Mouse (Mus musculus): ENCODE data around the gene Ankrd24.
"Not testable (repeated sequence)": the region's sequence is repeated elsewhere in the genome, so short reads cannot be mapped to it uniquely, and the experiment has no call there.

The Ankrd24 gene

GRCm38 (mm10) chr10:81605666-81605973 lies 22.7 kb upstream of the Ankrd24 start:
- no peak for DNase-seq (ENCODE audit: low read depth)

- DNase-seq (ENCODE audit: low read depth): peak; percentile 97
These were observed 22.2 kb upstream of the Ankrd24 start, which contains the start of gene BC025920 for GRCm38 (mm10) chr10:81605974-81606751. Gene BC025920, plus strand, starts transcription at chr10:81606270.

GRCm38 (mm10) chr10:81608308-81608707 lies 20.0 kb upstream of the Ankrd24 start:
- no peak for DNase-seq (ENCODE audit: low read depth)

- peak; percentile 27 for DNase-seq (ENCODE audit: low read depth)
These were observed 15.6 kb upstream of the Ankrd24 start for GRCm38 (mm10) chr10:81612779-81613178.

- DNase-seq (ENCODE audit: low read depth): no peak
These were observed 12.9 kb upstream of the Ankrd24 start for GRCm38 (mm10) chr10:81615486-81615885.

- no peak for DNase-seq (ENCODE audit: low read depth)
These were observed 8.4 kb upstream of the Ankrd24 start for GRCm38 (mm10) chr10:81619976-81620375.

GRCm38 (mm10) chr10:81620786-81621185 lies 7.6 kb upstream of the Ankrd24 start:
- no peak for DNase-seq (ENCODE audit: low read depth)

- DNase-seq (ENCODE audit: low read depth): peak; percentile 27
These were observed 4.9 kb upstream of the Ankrd24 start for GRCm38 (mm10) chr10:81623441-81623840.

GRCm38 (mm10) chr10:81626101-81626993 lies 2.0 kb upstream of the Ankrd24 start:
- peak; percentile 46 for DNase-seq (ENCODE audit: low read depth)

- peak; percentile 97 for DNase-seq (ENCODE audit: low read depth)
These were observed 1.1 kb upstream of the Ankrd24 start, which contains the start of gene Sirt6 for GRCm38 (mm10) chr10:81626994-81627835. Gene Sirt6, minus strand, starts transcription at chr10:81627797.

GRCm38 (mm10) chr10:81627836-81628220 lies 512 bp upstream of the Ankrd24 start:
- DNase-seq (ENCODE audit: low read depth): no peak

GRCm38 (mm10) chr10:81633253-81634099 lies 5.1 kb downstream of the Ankrd24 start:
- DNase-seq (ENCODE audit: low read depth): peak; percentile 93

- no peak for DNase-seq (ENCODE audit: low read depth)
These were observed 8.0 kb downstream of the Ankrd24 start for GRCm38 (mm10) chr10:81636338-81636737.

- no peak for DNase-seq (ENCODE audit: low read depth)
These were observed 9.8 kb downstream of the Ankrd24 start for GRCm38 (mm10) chr10:81638101-81638500.

- DNase-seq (ENCODE audit: low read depth): not testable (repeated sequence)
These were observed 12.5 kb downstream of the Ankrd24 start for GRCm38 (mm10) chr10:81640825-81641224.

- no peak for DNase-seq (ENCODE audit: low read depth)
These were observed 13.2 kb downstream of the Ankrd24 start for GRCm38 (mm10) chr10:81641566-81641965.

- no peak for DNase-seq (ENCODE audit: low read depth)
These were observed 13.8 kb downstream of the Ankrd24 start for GRCm38 (mm10) chr10:81641978-81642647.

GRCm38 (mm10) chr10:81642648-81643448 lies 14.5 kb downstream of the Ankrd24 start:
- DNase-seq (ENCODE audit: low read depth): no peak

- DNase-seq (ENCODE audit: low read depth): peak; percentile 96
These were observed 15.2 kb downstream of the Ankrd24 start for GRCm38 (mm10) chr10:81643449-81644055.
